Mouse (Mus musculus): ENCODE measurements around the gene Gpr183. TPM values are rescaled to one million over a fixed set of nuclear protein-coding genes. Genes with fewer than 3 reads are reported as not detected.

Gene Gpr183
- polyA plus RNA-seq (2014; fragmentation: Nextera tagmentation; extraction: Ambion mirVana), result 1.5 TPM in 2 replicates

DNA sequence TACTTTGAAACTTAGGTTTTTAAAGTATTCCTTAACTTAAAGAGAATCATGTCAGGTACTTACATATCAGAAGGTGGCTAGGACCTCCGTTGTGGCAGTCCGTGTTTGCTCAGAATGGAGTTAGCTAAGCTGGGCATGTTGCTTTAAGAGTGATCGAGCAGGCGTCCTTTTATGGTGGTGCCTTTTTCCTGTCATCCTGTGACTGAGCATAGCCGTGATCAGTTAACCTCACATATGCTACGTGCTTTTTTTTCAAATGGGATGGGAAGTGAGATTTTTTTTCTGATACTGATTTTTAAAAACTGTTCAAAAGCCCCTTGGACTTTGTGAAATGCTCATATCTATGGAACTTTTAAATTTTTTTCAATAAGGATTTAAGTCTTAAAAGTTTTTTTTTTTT lies at the start of gene Gpr183:
Gpr183 (minus strand) TSS at position 206 of the 400 bp plus-strand sequence.
- H3K4me3 ChIP-seq (ENCODE audit: low read depth, low read length), result no peak within 1 kb of the TSS
- 16% methylated on average over 6 of the region's 6 CpGs for WGBS (ENCODE audit: insufficient replicate concordance)

DNA sequence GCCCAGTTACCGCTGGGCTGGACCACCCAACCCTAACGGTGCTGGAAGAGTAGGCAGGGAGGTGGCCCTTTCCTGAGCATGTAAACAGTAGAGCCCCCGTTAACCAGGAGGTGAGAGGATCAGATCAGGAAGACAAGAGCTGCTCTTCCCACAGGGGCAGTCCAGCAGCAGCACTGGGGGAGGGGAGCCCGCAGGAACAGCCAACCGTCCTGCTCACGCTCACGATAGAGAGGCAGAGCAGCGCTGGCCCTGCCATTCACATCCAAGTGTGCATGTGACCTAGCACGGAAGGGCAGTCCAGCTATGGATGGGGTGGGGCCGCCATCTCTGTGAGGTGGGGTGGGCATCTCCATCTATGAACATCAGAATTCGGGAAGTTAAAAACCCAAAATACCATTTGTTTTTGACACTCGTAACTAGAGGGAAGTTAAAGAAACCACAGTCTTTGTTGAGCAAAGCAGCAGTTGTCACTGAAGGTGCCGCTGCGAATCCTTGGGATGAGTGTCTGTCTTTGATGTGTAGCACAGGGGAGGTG lies 48.5 kb upstream of the Gpr183 start:
- WGBS (ENCODE audit: insufficient replicate concordance), result 73% methylated on average over 14 of the region's 14 CpGs
- Histone ChIP-seq H3K27me3 (ENCODE audit: control insufficient read depth, insufficient read depth, low read length) (no peaks in the 10 kb centered on the region), H3K9me3 (replicated peaks; ENCODE audit: control insufficient read depth, low read length) (no peaks in the 10 kb centered on the region), H3K27ac (ENCODE audit: low read depth, low read length) (no peak overlapping the region), H3K4me1 (ENCODE audit: control insufficient read depth, insufficient read depth, low read length) (peaks cover 16% of the 10 kb centered on the region; the same call in 1 of the 2 replicates), H3K9ac (ENCODE audit: low read depth, low read length) (no peak overlapping the region), H3K4me3 (ENCODE audit: low read depth, low read length) (no peak overlapping the region), H3K36me3 (ENCODE audit: control insufficient read depth, insufficient read depth, low read length) (no peaks in the 10 kb centered on the region), H3K4me2 (no peak overlapping the region)
- no peak for ATAC-seq (replicated peaks; ENCODE audit: insufficient number of reproducible peaks, low FRiP score, low TSS enrichment)

More for the DNA sequence above, at the start of gene Gpr183:
- Histone ChIP-seq H3K36me3 (ENCODE audit: control insufficient read depth, insufficient read depth, low read length) (no peaks in the 10 kb centered on the region), H3K9me3 (replicated peaks; ENCODE audit: control insufficient read depth, low read length) (no peaks in the 10 kb centered on the region), H3K27ac (ENCODE audit: low read depth, low read length) (0 out of 2 replicates have a peak within 1 kb of the TSS, but pooled peaks have one; percentile 12), H3K9ac (ENCODE audit: low read depth, low read length) (no peak within 1 kb of the TSS), H3K4me2 (peak within 1 kb of the TSS; percentile 17), H3K27me3 (ENCODE audit: control insufficient read depth, insufficient read depth, low read length) (no peaks in the 10 kb centered on the region), H3K4me1 (ENCODE audit: control insufficient read depth, insufficient read depth, low read length) (peaks cover 29% of the 10 kb centered on the region)
- no peak for ATAC-seq (replicated peaks; ENCODE audit: insufficient number of reproducible peaks, low FRiP score, low TSS enrichment)

DNA sequence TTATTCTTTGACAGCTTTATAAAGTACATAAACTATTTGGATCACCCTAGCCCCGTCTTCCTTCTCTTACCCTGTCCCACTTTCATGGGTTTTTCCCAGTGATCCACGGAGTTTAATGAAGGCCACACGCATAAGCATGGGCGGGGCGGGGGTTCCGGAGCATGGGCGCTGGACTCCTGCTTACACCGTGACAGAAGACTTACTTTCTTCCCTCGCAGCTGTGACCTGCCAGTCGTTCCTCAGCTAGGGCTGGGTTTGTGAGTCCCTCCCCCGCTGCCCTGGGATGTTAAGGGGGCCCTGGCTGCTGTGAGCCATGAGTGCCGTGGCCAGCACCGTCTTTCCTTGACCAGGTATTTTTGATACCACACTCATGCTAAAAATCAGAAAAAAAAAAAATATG lies 47.8 kb upstream of the Gpr183 start:
- Histone ChIP-seq H3K4me3 (ENCODE audit: low read depth, low read length) (no peak overlapping the region), H3K27ac (ENCODE audit: low read depth, low read length) (no peak overlapping the region), H3K9ac (ENCODE audit: low read depth, low read length) (no peak overlapping the region), H3K4me2 (no peak overlapping the region), H3K4me1 (ENCODE audit: control insufficient read depth, insufficient read depth, low read length) (peaks cover 16% of the 10 kb centered on the region; the same call in 1 of the 2 replicates), H3K36me3 (ENCODE audit: control insufficient read depth, insufficient read depth, low read length) (no peaks in the 10 kb centered on the region), H3K9me3 (replicated peaks; ENCODE audit: control insufficient read depth, low read length) (no peaks in the 10 kb centered on the region), H3K27me3 (ENCODE audit: control insufficient read depth, insufficient read depth, low read length) (no peaks in the 10 kb centered on the region)
- no peak for ATAC-seq (replicated peaks; ENCODE audit: insufficient number of reproducible peaks, low FRiP score, low TSS enrichment)
- WGBS (ENCODE audit: insufficient replicate concordance), result 70% methylated on average over 13 of the region's 13 CpGs

DNA sequence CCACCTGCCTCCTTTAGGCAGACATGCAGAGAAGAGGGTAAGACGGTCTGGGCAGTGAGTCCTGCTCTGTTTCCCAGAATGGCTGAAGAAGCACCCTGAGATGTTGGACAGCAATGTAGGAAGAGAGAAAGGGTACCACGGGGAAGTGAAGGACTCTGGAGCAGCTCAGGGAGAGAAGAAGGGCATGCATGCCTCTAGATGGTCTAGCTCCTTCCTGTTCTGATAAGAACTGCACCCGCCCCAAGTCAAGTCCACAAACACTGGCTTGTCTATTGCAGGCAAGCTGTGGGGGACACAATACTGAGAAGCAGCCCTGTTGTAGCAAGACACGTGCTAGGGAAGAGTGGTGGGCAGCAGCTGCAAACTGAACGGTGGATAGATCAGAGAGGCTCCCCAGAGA lies 47.2 kb upstream of the Gpr183 start:
- WGBS (ENCODE audit: insufficient replicate concordance), result 44% methylated on average over 5 of the region's 5 CpGs
- no peak overlapping the region for H3K27ac ChIP-seq (ENCODE audit: low read depth, low read length)
- no peak for ATAC-seq (replicated peaks; ENCODE audit: insufficient number of reproducible peaks, low FRiP score, low TSS enrichment)
- H3K27me3 ChIP-seq (ENCODE audit: control insufficient read depth, insufficient read depth, low read length), result no peaks in the 10 kb centered on the region
- no peaks in the 10 kb centered on the region for H3K36me3 ChIP-seq (ENCODE audit: control insufficient read depth, insufficient read depth, low read length)
- no peak overlapping the region for H3K4me2 ChIP-seq
- peaks cover 13% of the 10 kb centered on the region; the same call in 1 of the 2 replicates for H3K4me1 ChIP-seq (ENCODE audit: control insufficient read depth, insufficient read depth, low read length)
- H3K4me3 ChIP-seq (ENCODE audit: low read depth, low read length), result no peak overlapping the region
- H3K9ac ChIP-seq (ENCODE audit: low read depth, low read length), result no peak overlapping the region
- no peaks in the 10 kb centered on the region for H3K9me3 ChIP-seq (replicated peaks; ENCODE audit: control insufficient read depth, low read length)

DNA sequence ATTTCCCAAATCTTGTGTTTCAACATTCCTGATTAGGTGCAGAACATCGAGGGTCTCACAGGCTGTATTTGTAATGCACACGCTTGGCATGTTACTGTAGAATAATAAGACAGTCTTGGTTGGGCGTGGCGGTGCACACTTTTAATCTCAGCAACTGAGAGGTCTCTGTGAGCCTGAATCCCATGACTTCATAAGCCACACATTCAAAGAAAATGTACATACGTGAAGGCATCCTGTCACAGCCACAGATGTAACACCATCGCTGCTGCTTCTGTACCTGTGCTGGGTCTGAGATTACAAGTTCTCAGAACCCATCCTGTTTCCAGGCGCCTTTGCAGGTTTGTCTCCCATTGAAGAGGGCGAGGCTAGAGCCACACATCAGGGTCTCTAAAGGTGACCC lies 46.8 kb upstream of the Gpr183 start:
- ATAC-seq (replicated peaks; ENCODE audit: insufficient number of reproducible peaks, low FRiP score, low TSS enrichment), result no peak
- Histone ChIP-seq H3K4me2 (no peak overlapping the region), H3K9ac (ENCODE audit: low read depth, low read length) (no peak overlapping the region), H3K4me1 (ENCODE audit: control insufficient read depth, insufficient read depth, low read length) (peaks cover 12% of the 10 kb centered on the region; the same call in 1 of the 2 replicates), H3K9me3 (replicated peaks; ENCODE audit: control insufficient read depth, low read length) (no peaks in the 10 kb centered on the region), H3K36me3 (ENCODE audit: control insufficient read depth, insufficient read depth, low read length) (no peaks in the 10 kb centered on the region), H3K27ac (ENCODE audit: low read depth, low read length) (no peak overlapping the region), H3K4me3 (ENCODE audit: low read depth, low read length) (no peak overlapping the region), H3K27me3 (ENCODE audit: control insufficient read depth, insufficient read depth, low read length) (no peaks in the 10 kb centered on the region)
- WGBS (ENCODE audit: insufficient replicate concordance), result 90% methylated on average over 8 of the region's 8 CpGs

DNA sequence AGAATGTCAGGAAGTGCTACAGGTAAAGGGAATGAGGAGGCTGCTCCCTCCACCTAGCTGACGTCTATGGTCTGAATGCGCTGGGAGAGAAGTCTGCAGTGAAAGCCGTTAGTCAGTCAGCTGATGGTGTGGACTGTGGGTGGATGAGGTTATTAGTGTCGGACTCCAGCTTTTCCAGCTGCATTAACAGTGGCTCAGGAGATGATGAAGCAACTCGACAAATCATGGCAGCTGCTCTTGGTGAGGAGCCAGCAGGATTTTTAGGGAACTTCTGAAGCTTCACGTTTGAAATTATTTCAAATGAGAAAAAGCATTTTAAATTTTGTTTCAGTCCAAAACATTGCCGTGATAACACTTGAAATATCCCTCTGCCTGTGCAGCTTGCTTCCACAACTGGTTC lies 45.3 kb upstream of the Gpr183 start:
- ATAC-seq (replicated peaks; ENCODE audit: insufficient number of reproducible peaks, low FRiP score, low TSS enrichment), result no peak
- Histone ChIP-seq H3K9me3 (replicated peaks; ENCODE audit: control insufficient read depth, low read length) (no peaks in the 10 kb centered on the region), H3K4me1 (ENCODE audit: control insufficient read depth, insufficient read depth, low read length) (0 out of 2 replicates have a peak, but pooled peaks cover 5% of the 10 kb centered on the region), H3K4me2 (no peak overlapping the region), H3K4me3 (ENCODE audit: low read depth, low read length) (no peak overlapping the region), H3K36me3 (ENCODE audit: control insufficient read depth, insufficient read depth, low read length) (no peaks in the 10 kb centered on the region), H3K27ac (ENCODE audit: low read depth, low read length) (no peak overlapping the region), H3K27me3 (ENCODE audit: control insufficient read depth, insufficient read depth, low read length) (no peaks in the 10 kb centered on the region), H3K9ac (ENCODE audit: low read depth, low read length) (no peak overlapping the region)
- WGBS (ENCODE audit: insufficient replicate concordance), result 81% methylated on average over 7 of the region's 7 CpGs

DNA sequence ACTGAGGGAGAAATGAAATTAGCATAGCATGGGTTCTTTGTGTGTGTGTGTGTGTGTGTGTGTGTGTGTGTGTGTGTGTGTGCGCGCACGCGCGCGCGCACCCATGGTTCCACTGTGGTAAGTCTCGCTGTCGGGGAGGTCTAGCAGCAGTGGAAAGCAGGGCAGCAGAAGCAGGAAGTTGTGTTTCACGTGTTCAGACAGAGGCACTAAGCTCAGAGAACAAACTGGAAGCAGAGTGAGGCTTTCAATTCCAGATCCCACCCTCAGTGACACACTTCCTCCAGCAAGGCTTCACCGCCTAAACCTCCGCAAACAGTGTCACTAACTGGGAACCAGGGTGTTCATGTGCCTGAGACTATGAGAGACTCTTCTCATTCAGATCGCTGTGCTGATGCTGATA lies 44.5 kb upstream of the Gpr183 start:
- H3K4me3 ChIP-seq (ENCODE audit: low read depth, low read length), result no peak overlapping the region
- 90% methylated on average over 13 of the region's 13 CpGs for WGBS (ENCODE audit: insufficient replicate concordance)
- no peak overlapping the region for H3K4me2 ChIP-seq
- H3K9me3 ChIP-seq (replicated peaks; ENCODE audit: control insufficient read depth, low read length), result no peaks in the 10 kb centered on the region
- ATAC-seq (replicated peaks; ENCODE audit: insufficient number of reproducible peaks, low FRiP score, low TSS enrichment), result no peak
- no peak overlapping the region for H3K9ac ChIP-seq (ENCODE audit: low read depth, low read length)
- H3K4me1 ChIP-seq (ENCODE audit: control insufficient read depth, insufficient read depth, low read length), result 0 out of 2 replicates have a peak, but pooled peaks cover 5% of the 10 kb centered on the region
- no peaks in the 10 kb centered on the region for H3K27me3 ChIP-seq (ENCODE audit: control insufficient read depth, insufficient read depth, low read length)
- no peaks in the 10 kb centered on the region for H3K36me3 ChIP-seq (ENCODE audit: control insufficient read depth, insufficient read depth, low read length)
- H3K27ac ChIP-seq (ENCODE audit: low read depth, low read length), result no peak overlapping the region

DNA sequence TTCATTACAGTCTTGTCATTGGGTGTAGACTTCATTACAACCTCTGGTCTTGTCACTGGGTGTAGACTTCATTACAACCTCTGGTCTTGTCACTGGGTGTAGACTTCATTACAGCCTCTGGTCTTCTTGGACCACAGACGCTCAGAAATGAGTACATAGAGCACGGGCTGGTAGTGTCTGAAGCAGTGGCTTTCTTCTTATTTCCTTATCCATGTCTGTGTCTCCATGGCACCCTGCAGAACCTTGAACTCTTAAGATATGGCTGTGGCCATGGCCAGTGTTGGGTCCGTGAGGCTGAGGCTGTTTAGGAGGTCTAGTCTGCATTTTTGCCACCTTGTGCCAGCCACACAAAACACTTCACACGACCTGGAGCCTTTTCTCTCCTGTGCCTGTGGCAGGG lies 43.3 kb upstream of the Gpr183 start:
- ATAC-seq (replicated peaks; ENCODE audit: insufficient number of reproducible peaks, low FRiP score, low TSS enrichment), result no peak
- H3K27ac ChIP-seq (ENCODE audit: low read depth, low read length), result no peak overlapping the region
- no peaks in the 10 kb centered on the region for H3K27me3 ChIP-seq (ENCODE audit: control insufficient read depth, insufficient read depth, low read length)
- no peak overlapping the region for H3K9ac ChIP-seq (ENCODE audit: low read depth, low read length)
- WGBS (ENCODE audit: insufficient replicate concordance), result 83% methylated on average over 4 of the region's 4 CpGs
- H3K36me3 ChIP-seq (ENCODE audit: control insufficient read depth, insufficient read depth, low read length), result no peaks in the 10 kb centered on the region
- 0 out of 2 replicates have a peak, but pooled peaks cover 5% of the 10 kb centered on the region for H3K4me1 ChIP-seq (ENCODE audit: control insufficient read depth, insufficient read depth, low read length)
- no peak overlapping the region for H3K4me2 ChIP-seq
- H3K9me3 ChIP-seq (replicated peaks; ENCODE audit: control insufficient read depth, low read length), result no peaks in the 10 kb centered on the region
- H3K4me3 ChIP-seq (ENCODE audit: low read depth, low read length), result no peak overlapping the region

DNA sequence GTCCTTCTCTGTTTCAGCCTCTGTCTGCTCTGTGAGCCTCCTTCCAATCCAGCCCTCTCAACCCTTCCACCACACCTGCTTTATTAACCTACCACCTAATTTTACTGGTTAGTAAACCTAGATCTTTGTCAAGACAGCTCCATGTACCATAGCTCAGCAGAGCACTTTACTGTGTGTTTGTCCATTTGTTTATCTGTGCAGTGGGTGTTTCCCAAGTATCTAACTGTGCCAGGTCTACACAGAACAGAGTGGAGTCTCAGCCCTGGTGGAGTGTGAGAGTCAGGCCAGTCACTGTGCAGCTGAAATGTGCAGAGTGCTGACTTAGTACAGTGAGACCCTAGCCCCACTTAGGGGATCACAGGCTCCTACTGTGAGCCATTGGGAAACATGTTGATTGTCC lies 38.8 kb upstream of the Gpr183 start:
- H3K4me3 ChIP-seq (ENCODE audit: low read depth, low read length), result no peak overlapping the region
- H3K27ac ChIP-seq (ENCODE audit: low read depth, low read length), result no peak overlapping the region
- no peaks in the 10 kb centered on the region for H3K36me3 ChIP-seq (ENCODE audit: control insufficient read depth, insufficient read depth, low read length)
- ATAC-seq (replicated peaks; ENCODE audit: insufficient number of reproducible peaks, low FRiP score, low TSS enrichment), result no peak
- no peaks in the 10 kb centered on the region for H3K27me3 ChIP-seq (ENCODE audit: control insufficient read depth, insufficient read depth, low read length)
- H3K4me2 ChIP-seq, result no peak overlapping the region
- H3K4me1 ChIP-seq (ENCODE audit: control insufficient read depth, insufficient read depth, low read length), result peaks cover 5% of the 10 kb centered on the region; the same call in 1 of the 2 replicates
- no peak overlapping the region for H3K9ac ChIP-seq (ENCODE audit: low read depth, low read length)
- no peaks in the 10 kb centered on the region for H3K9me3 ChIP-seq (replicated peaks; ENCODE audit: control insufficient read depth, low read length)

All from heart, embryonic 11.5 days (tissue).